Mouse (Mus musculus) liver, embryonic 14.5 days (tissue): ENCODE measurements at regions not wholly inside any gene's neighbourhood (a gene's known extent, or its start where the extent isn't known, plus 50 kb on each side); places are given as distances from the start of the nearest gene placed in this dataset.

Experiments used
- ATAC-seq: fragments of 200-750 bp; cut with Nextera tagmentation; 2 replicates; pipeline ENCODE4 v1.8.0; 2017; ENCODE audit warnings: moderate number of reproducible peaks, mild to moderate bottlenecking, moderate library complexity; ENCODE audit not compliant: insufficient read depth
- DNase-seq, 3 experiments: peaks; one replicate each; pipeline ENCODE4 v3.0.0-alpha.2; 2012 to 2013; ENCODE audit warnings: low read depth in 3 of 3, low spot score in 3 of 3
- H3K27ac ChIP-seq: fragments of 300-500 bp; sonication (generic); 2 replicates; pipeline ENCODE4 v1.5.1; 2014; ENCODE audit warnings: moderate library complexity, mild to moderate bottlenecking, control low read depth, inconsistent platforms
- H3K27me3 ChIP-seq: fragments of 300-500 bp; sonication (generic); 2 replicates; pipeline ENCODE4 v1.6.1; 2014; ENCODE audit warnings: mild to moderate bottlenecking, low read length, moderate library complexity; ENCODE audit not compliant: control insufficient read depth, insufficient read depth
- H3K36me3 ChIP-seq: fragments of 300-500 bp; sonication (generic); replicated peaks from 2 replicates; pipeline ENCODE4 v1.6.1; 2014; ENCODE audit warnings: low read depth; ENCODE audit not compliant: control insufficient read depth, insufficient read depth
- H3K4me1 ChIP-seq, 2 experiments: fragments of 200-500 bp in 1 of 2; fragments of 300-500 bp in 1 of 2; sonication (generic) in 1 of 2; replicated peaks; 2 replicates each; pipeline ENCODE4 v1.6.1; 2012 to 2014; ENCODE audit warnings: antibody characterized with exemption in 1 of 2, inconsistent platforms in 1 of 2, low read length in 1 of 2; ENCODE audit not compliant: control insufficient read depth in 2 of 2, insufficient read depth in 2 of 2
- H3K4me2 ChIP-seq: fragments of 300-500 bp; sonication (generic); 2 replicates; pipeline ENCODE4 v1.6.1; 2014; ENCODE audit warnings: low read depth, mild to moderate bottlenecking, control low read depth, moderate library complexity
- H3K4me3 ChIP-seq, 2 experiments: fragments of 200-500 bp in 1 of 2; fragments of 300-500 bp in 1 of 2; sonication (generic) in 1 of 2; 2 replicates each; pipeline ENCODE4 v1.5.1; 2012 to 2014; ENCODE audit warnings: low read depth in 2 of 2, low read length in 2 of 2, mild to moderate bottlenecking in 2 of 2, control low read depth in 1 of 2, inconsistent platforms in 1 of 2, moderate library complexity in 1 of 2; ENCODE audit not compliant: insufficient read depth in 1 of 2
- H3K9ac ChIP-seq: fragments of 300-500 bp; sonication (generic); replicated peaks from 2 replicates; pipeline ENCODE4 v1.6.1; 2014; ENCODE audit warnings: mild to moderate bottlenecking, control low read depth, moderate library complexity
- H3K9me3 ChIP-seq: fragments of 300-500 bp; sonication (generic); 2 replicates; pipeline ENCODE4 v1.6.1; 2016; ENCODE audit warnings: low read length, mixed read lengths; ENCODE audit not compliant: control insufficient read depth
- CTCF ChIP-seq: IDR thresholded peaks from 2 replicates; pipeline ENCODE4 v1.5.1; 2016; ENCODE audit warnings: antibody characterized with exemption, low read depth, control low read depth
- EP300 ChIP-seq: IDR thresholded peaks from 2 replicates; pipeline ENCODE4 v1.6.1; 2016; ENCODE audit warnings: antibody characterized with exemption, low read depth
- WGBS: fragments of 180-500 bp; shearing (Covaris S2); extraction: QIAGEN DNeasy Blood & Tissue Kit; methylation state at CpG from one replicate; pipeline ENCODE4 v1.1.7; 2014; ENCODE audit not compliant: insufficient replicate concordance; 5-methylcytosine and 5-hydroxymethylcytosine counted together

- Histone ChIP-seq H3K27me3 (no peaks in the 10 kb centered on the region), H3K36me3 (no peaks in the 10 kb centered on the region), H3K9me3 (no peaks in the 10 kb centered on the region), H3K4me2 (no peak overlapping the region), H3K4me3 (no peak overlapping the region), H3K4me1 (no peaks in the 10 kb centered on the region), H3K9ac (no peak overlapping the region), H3K27ac (no peak overlapping the region)
- 58% methylated on average over 3 of the region's 3 CpGs for WGBS
- no peak for TF ChIP-seq EP300
- TF ChIP-seq CTCF: no peak
- no peak for DNase-seq
- ATAC-seq: no peak
Observed at GRCm38 (mm10) chr11:71498299-71498698, 251.4 kb upstream of the Wscd1 start.

- no peak overlapping the region for H3K4me3 ChIP-seq
- H3K36me3 ChIP-seq: no peaks in the 10 kb centered on the region
- H3K4me2 ChIP-seq: no peak overlapping the region
- 50% methylated on average over 3 of the region's 3 CpGs for WGBS
- H3K4me1 ChIP-seq: no peaks in the 10 kb centered on the region
- no peaks in the 10 kb centered on the region for H3K9me3 ChIP-seq
- no peak for TF ChIP-seq CTCF
- H3K27me3 ChIP-seq: no peaks in the 10 kb centered on the region
- H3K9ac ChIP-seq: no peak overlapping the region
- ATAC-seq (no peak), DNase-seq (no peak)
- H3K27ac ChIP-seq: no peak overlapping the region
Observed at GRCm38 (mm10) chr11:71502156-71502555, 247.6 kb upstream of the Wscd1 start.

GRCm38 (mm10) chr11:71512271-71513066 is 237.3 kb upstream of the Wscd1 start:
- Histone ChIP-seq H3K9me3 (no peaks in the 10 kb centered on the region), H3K36me3 (no peaks in the 10 kb centered on the region), H3K4me2 (no peak overlapping the region), H3K27me3 (no peaks in the 10 kb centered on the region), H3K9ac (no peak overlapping the region), H3K4me3 (no peak overlapping the region), H3K27ac (no peak overlapping the region), H3K4me1 (no peaks in the 10 kb centered on the region)
- 46% methylated on average over 15 of the region's 15 CpGs for WGBS
- ATAC-seq (no peak), DNase-seq (no peak)
- no peak for TF ChIP-seq CTCF
- no peak for TF ChIP-seq EP300

- DNase-seq: no peak
- no peaks in the 10 kb centered on the region for H3K36me3 ChIP-seq
- no peak for TF ChIP-seq CTCF
- no peak for TF ChIP-seq EP300
- no peak overlapping the region for H3K4me2 ChIP-seq
- no peaks in the 10 kb centered on the region for H3K27me3 ChIP-seq
- no peaks in the 10 kb centered on the region for H3K4me1 ChIP-seq
- H3K9ac ChIP-seq: no peak overlapping the region
- WGBS: 57% methylated on average over 3 of the region's 3 CpGs
- H3K9me3 ChIP-seq: no peaks in the 10 kb centered on the region
- H3K27ac ChIP-seq: no peak overlapping the region
- no peak overlapping the region for H3K4me3 ChIP-seq
- no peak for ATAC-seq
Observed at GRCm38 (mm10) chr11:71513067-71513350, 236.7 kb upstream of the Wscd1 start.

GRCm38 (mm10) chr11:71515264-71515663 is 234.5 kb upstream of the Wscd1 start:
- 27% methylated on average over 6 of the region's 6 CpGs for WGBS
- Histone ChIP-seq H3K9ac (no peak overlapping the region), H3K4me1 (no peaks in the 10 kb centered on the region), H3K27me3 (no peaks in the 10 kb centered on the region), H3K4me2 (no peak overlapping the region), H3K9me3 (no peaks in the 10 kb centered on the region), H3K36me3 (no peaks in the 10 kb centered on the region), H3K27ac (no peak overlapping the region), H3K4me3 (no peak overlapping the region)
- DNase-seq: no peak
- ATAC-seq: no peak
- TF ChIP-seq CTCF (no peak), EP300 (no peak)
